Mouse (Mus musculus) stomach, embryonic 16.5 days (tissue): ENCODE results near the gene Pax8. TPM values are rescaled to one million over a fixed set of nuclear protein-coding genes. Genes with fewer than 3 reads are reported as not detected.

ENCODE experiments used
- ATAC-seq: fragments of 200-750 bp; cut with Nextera tagmentation; 2 replicates; pipeline ENCODE4 v1.8.0; 2017; ENCODE audit warnings: moderate number of reproducible peaks, moderate TSS enrichment; ENCODE audit not compliant: insufficient read depth, low FRiP score
- H3K27ac ChIP-seq: fragments of 300-500 bp; sonication (generic); 2 replicates; pipeline ENCODE4 v1.5.1; 2014; ENCODE audit warnings: low read length
- H3K27me3 ChIP-seq: fragments of 300-500 bp; sonication (generic); 2 replicates; pipeline ENCODE4 v1.6.1; 2014; ENCODE audit warnings: low read length, control low read depth, mixed read lengths; ENCODE audit not compliant: control insufficient read depth, insufficient read depth
- H3K36me3 ChIP-seq: fragments of 300-500 bp; sonication (generic); 2 replicates; pipeline ENCODE4 v1.6.1; 2014; ENCODE audit warnings: low read length; ENCODE audit not compliant: control insufficient read depth, insufficient read depth
- H3K4me1 ChIP-seq: fragments of 300-500 bp; sonication (generic); 2 replicates; pipeline ENCODE4 v1.6.1; 2014; ENCODE audit warnings: low read length, control low read depth, mixed read lengths; ENCODE audit not compliant: control insufficient read depth, insufficient read depth
- H3K4me2 ChIP-seq: fragments of 300-500 bp; sonication (generic); 2 replicates; pipeline ENCODE4 v1.6.1; 2014; ENCODE audit warnings: low read depth, low read length, mixed read lengths
- H3K4me3 ChIP-seq: fragments of 300-500 bp; sonication (generic); replicated peaks from 2 replicates; pipeline ENCODE4 v1.5.1; 2014; ENCODE audit warnings: mild to moderate bottlenecking, low read length
- H3K9ac ChIP-seq: fragments of 300-500 bp; sonication (generic); 2 replicates; pipeline ENCODE4 v1.6.1; 2014; ENCODE audit warnings: low read length
- H3K9me3 ChIP-seq: fragments of 300-500 bp; sonication (generic); replicated peaks from 2 replicates; pipeline ENCODE4 v1.6.1; 2016; ENCODE audit warnings: low read length, control low read depth; ENCODE audit not compliant: control insufficient read depth
- WGBS: fragments of 180-500 bp; shearing (Covaris S2); extraction: QIAGEN DNeasy Blood & Tissue Kit; methylation state at CpG from one replicate; pipeline ENCODE4 v1.1.7; 2014; 5-methylcytosine and 5-hydroxymethylcytosine counted together
- polyA plus RNA-seq: library from polyadenylated mRNA; unstranded; fragments of >200 nt; fragmentation: Nextera tagmentation; extraction: Ambion mirVana; gene quantifications from 2 replicates; pipeline ENCODE4 v1.2.1, GENCODE M21; 2015

Pax8 gene
- polyA plus RNA-seq, 1 experiment from 2014 or later: 0.17 TPM

DNA sequence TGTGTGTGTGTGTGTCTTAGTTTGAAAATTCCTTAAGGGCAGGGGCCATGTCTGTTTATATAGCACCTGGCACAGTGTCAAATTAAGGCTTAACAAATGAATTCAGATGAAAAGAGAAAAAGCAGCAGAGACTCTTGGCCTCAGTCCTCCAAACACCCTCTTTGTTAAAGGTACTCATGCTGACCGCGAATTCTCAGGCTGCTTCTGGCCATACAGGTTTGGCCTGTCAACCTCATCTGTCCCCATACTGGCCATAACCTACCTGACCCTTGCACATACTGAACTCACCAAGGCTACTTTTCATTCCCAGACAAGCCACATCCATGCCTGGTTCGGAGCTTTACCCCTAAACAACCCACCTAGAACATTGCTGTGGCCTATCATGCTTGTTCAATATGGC lies 62.2 kb downstream of the Pax8 start:
- Histone ChIP-seq H3K27ac (peak overlapping the region; percentile 31; the same call in 1 of the 2 replicates), H3K4me1 (peaks cover 27% of the 10 kb centered on the region), H3K4me3 (no peak overlapping the region), H3K9me3 (no peaks in the 10 kb centered on the region), H3K36me3 (no peaks in the 10 kb centered on the region), H3K9ac (no peak overlapping the region), H3K4me2 (no peak overlapping the region), H3K27me3 (no peaks in the 10 kb centered on the region)
- no peak for ATAC-seq
- 39% methylated on average over 3 of the region's 3 CpGs for WGBS

GRCm38 (mm10) chr2:24409166-24409565 lies 66.2 kb downstream of the Pax8 start:
- no peak overlapping the region for H3K4me2 ChIP-seq
- H3K9ac ChIP-seq: no peak overlapping the region
- H3K27me3 ChIP-seq: no peaks in the 10 kb centered on the region
- peaks cover 17% of the 10 kb centered on the region for H3K4me1 ChIP-seq
- no peaks in the 10 kb centered on the region for H3K9me3 ChIP-seq
- WGBS: 0% methylated on average over 2 of the region's 2 CpGs
- ATAC-seq: peak; percentile 38; the same call in 1 of the 2 replicates
- no peak overlapping the region for H3K27ac ChIP-seq
- no peak overlapping the region for H3K4me3 ChIP-seq
- no peaks in the 10 kb centered on the region for H3K36me3 ChIP-seq

DNA sequence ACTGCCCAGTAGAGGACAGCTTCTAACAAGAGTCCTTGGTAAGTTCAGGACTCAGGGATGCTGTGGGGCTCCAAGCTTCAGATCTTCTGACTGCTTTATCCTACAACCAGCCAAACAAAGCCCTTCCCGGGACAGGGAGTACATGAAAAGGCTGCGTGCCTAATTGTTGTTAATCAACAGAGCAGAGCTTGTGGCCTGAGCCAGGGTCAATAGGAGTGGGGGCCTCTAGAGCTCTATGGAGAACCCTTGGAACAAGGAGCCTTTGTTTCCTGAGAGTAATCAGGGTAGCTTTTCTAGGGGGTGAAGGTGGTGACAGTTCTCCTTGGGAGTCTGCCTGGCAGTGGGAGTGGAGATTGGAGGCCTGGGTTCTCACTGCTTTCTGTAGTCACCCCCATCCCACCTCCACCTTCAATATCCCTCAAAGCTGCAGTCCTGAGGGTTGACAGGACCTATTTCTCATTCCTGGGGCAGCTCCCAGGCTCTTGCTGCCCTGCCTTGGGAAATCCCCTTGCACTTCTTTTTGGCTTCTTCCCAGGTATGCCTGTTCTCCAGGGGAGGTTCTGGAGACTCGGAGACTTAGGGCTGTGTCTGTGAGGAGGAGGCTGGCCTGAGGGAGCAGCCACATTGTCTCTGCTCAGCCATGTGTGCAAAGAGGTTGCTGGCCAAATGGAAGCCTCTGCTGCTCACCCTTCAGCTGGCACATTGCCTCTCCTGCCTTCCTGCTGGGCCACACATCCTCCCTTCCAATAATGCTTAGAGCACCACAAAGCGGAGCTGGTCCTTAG lies 67.5 kb downstream of the Pax8 start:
- Histone ChIP-seq H3K9me3 (no peaks in the 10 kb centered on the region), H3K4me3 (no peak overlapping the region), H3K36me3 (no peaks in the 10 kb centered on the region), H3K9ac (no peak overlapping the region), H3K4me2 (no peak overlapping the region), H3K27me3 (no peaks in the 10 kb centered on the region), H3K4me1 (0 out of 2 replicates have a peak, but pooled peaks cover 6% of the 10 kb centered on the region), H3K27ac (no peak overlapping the region)
- no peak for ATAC-seq
- 57% methylated on average over 4 of the region's 4 CpGs for WGBS

GRCm38 (mm10) chr2:24405345-24406012 lies 69.9 kb downstream of the Pax8 start:
- no peaks in the 10 kb centered on the region for H3K27me3 ChIP-seq
- ATAC-seq: peak; percentile 78; the same call in 1 of the 2 replicates
- H3K4me2 ChIP-seq: peak overlapping the region; percentile 52
- peak overlapping the region; percentile 27 for H3K4me3 ChIP-seq
- H3K27ac ChIP-seq: no peak overlapping the region
- 14% methylated on average over 23 of the region's 23 CpGs for WGBS
- no peaks in the 10 kb centered on the region for H3K36me3 ChIP-seq
- no peaks in the 10 kb centered on the region for H3K9me3 ChIP-seq
- 0 out of 2 replicates have a peak, but pooled peaks cover 3% of the 10 kb centered on the region for H3K4me1 ChIP-seq
- peak overlapping the region; percentile 55 for H3K9ac ChIP-seq

- Histone ChIP-seq H3K4me1 (0 out of 2 replicates have a peak, but pooled peaks cover 3% of the 10 kb centered on the region), H3K36me3 (no peaks in the 10 kb centered on the region), H3K9me3 (no peaks in the 10 kb centered on the region), H3K9ac (no peak overlapping the region), H3K27me3 (no peaks in the 10 kb centered on the region), H3K4me3 (no peak overlapping the region), H3K4me2 (no peak overlapping the region), H3K27ac (no peak overlapping the region)
- WGBS: 91% methylated on average over 3 of the region's 3 CpGs
- ATAC-seq: no peak
Measured at GRCm38 (mm10) chr2:24400711-24401110, 74.7 kb downstream of the Pax8 start.

DNA sequence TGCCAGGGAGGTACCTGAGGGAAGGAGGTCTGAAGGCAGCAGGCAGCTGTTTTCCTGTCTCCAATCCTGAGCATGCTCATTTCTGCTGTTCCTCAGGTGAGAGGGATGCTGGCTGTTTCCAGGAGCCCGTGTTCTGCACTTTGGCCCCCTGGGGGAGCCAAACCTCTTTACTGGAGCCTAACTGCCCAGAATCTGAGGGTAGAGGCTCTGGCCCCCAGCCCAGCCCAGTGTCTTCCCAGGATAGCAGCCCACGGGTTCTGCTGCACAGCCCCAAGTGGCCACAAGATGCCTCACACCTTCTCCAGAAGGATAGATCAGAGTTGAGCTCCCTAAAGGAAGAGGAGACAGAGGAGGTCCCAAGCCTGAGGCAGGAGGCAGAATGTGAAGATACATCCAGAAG lies 78.3 kb downstream of the Pax8 start:
- WGBS: 20% methylated on average over 2 of the region's 2 CpGs
- Histone ChIP-seq H3K4me2 (no peak overlapping the region), H3K4me3 (no peak overlapping the region), H3K36me3 (no peaks in the 10 kb centered on the region), H3K27ac (no peak overlapping the region), H3K9me3 (no peaks in the 10 kb centered on the region), H3K9ac (no peak overlapping the region), H3K27me3 (no peaks in the 10 kb centered on the region), H3K4me1 (no peaks in the 10 kb centered on the region)
- no peak for ATAC-seq

- H3K9ac ChIP-seq: no peak overlapping the region
- H3K4me2 ChIP-seq: no peak overlapping the region
- no peak overlapping the region for H3K27ac ChIP-seq
- no peak for ATAC-seq
- no peaks in the 10 kb centered on the region for H3K4me1 ChIP-seq
- 76% methylated on average over 2 of the region's 2 CpGs for WGBS
- H3K4me3 ChIP-seq: no peak overlapping the region
- no peaks in the 10 kb centered on the region for H3K36me3 ChIP-seq
- no peaks in the 10 kb centered on the region for H3K9me3 ChIP-seq
- H3K27me3 ChIP-seq: no peaks in the 10 kb centered on the region
Measured at GRCm38 (mm10) chr2:24393251-24393650, 82.1 kb downstream of the Pax8 start.

DNA sequence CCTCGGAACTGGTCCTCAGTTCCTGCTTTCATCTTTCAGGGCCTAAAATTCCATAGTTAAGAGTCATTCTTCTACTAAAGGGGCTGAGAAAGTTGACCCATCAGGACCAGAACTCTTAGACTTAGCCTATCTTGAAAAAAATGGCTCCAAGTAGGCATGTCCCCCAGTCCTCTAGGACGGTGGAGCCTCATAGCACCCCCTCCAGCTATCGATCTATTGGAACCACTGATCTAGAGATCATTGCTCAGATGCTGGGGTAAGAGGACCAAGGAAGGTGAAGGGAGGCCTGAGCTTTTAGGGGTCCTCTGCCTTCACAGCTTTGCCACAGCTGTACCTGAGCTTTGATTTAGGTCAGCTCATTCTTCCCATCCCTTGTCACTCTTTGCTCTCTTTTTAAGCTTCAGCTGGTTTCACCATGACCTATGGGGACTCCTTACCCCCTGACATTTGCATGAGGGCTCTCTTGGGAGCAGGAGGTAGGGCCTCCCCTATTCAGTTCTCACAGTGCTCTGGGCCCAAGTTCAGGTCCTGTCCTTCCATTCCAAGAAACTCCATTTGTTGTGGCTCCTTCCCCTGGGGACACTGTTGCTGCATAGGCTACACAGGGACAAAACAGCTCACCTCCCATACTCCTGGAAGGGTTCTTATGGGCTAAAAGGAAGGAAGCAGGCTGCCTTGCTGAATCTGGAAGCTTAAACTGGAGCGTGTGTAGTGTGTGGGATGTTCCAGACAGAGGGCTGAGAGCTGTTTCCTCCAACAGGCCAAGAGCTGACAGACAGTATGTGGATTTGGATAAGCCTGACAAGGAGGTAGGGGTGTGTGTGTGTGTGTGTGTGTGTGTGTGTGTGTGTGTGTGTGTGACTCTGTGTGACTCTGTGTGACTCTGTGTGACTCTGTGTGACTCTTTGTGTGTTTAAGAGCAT lies 87.8 kb downstream of the Pax8 start:
- Histone ChIP-seq H3K27ac (no peak overlapping the region), H3K9ac (no peak overlapping the region), H3K4me1 (peaks cover 9% of the 10 kb centered on the region; the same call in 1 of the 2 replicates), H3K9me3 (no peaks in the 10 kb centered on the region), H3K4me3 (0 out of 2 replicates have a peak overlapping the region, but pooled peaks have one; percentile 1), H3K4me2 (no peak overlapping the region), H3K27me3 (no peaks in the 10 kb centered on the region), H3K36me3 (no peaks in the 10 kb centered on the region)
- WGBS: 83% methylated on average over 4 of the region's 4 CpGs
- ATAC-seq: no peak
